9 mouse cellular contexts compared by ENCODE assay signal in genomic region chr3:31309371-31309933, GRCm38 (mm10). TPM values are rescaled to one million over a fixed set of nuclear protein-coding genes. Genes with fewer than 3 reads are reported as not detected.
A peak's percentile ranks its signal among the peaks of the same experiment; 100 is the strongest.
DNase-seq lines count a peak whose midpoint lies in the region; ATAC-seq and TF ChIP-seq lines count a peak whose summit lies in the region.
"Had no signal": no experiment of that assay in that cellular context is flagged by ENCODE, and none has a peak within 500 bp of the region (broad histone marks: within the 10 kb centered on the region; RNA-seq: fewer than 3 reads in every experiment).

No protein-coding gene starts in this region.

- H3K36me3 ChIP-seq in hindbrain, embryonic 13.5 days = no peaks in the 10 kb centered on the region
- H3K36me3 ChIP-seq in midbrain, embryonic 12.5 days = no peaks in the 10 kb centered on the region

- WGBS in hindbrain, embryonic 13.5 days = 2% methylated on average over 36 of the region's 36 CpGs
- WGBS in midbrain, embryonic 12.5 days = 2% methylated on average over 36 of the region's 36 CpGs

- ATAC-seq in hindbrain, embryonic 13.5 days (ENCODE audit: low FRiP score) = peak; percentile 86
- peak; percentile 75 for ATAC-seq in midbrain, embryonic 12.5 days (ENCODE audit: low FRiP score, low read depth)

- H3K27me3 ChIP-seq in hindbrain, embryonic 13.5 days = peaks cover 24% of the 10 kb centered on the region
- H3K27me3 ChIP-seq in midbrain, embryonic 12.5 days = peaks cover 38% of the 10 kb centered on the region

- peak overlapping the region; percentile 94 for H3K27ac ChIP-seq in cortical plate, adult 2 months (ENCODE audit: insufficient read depth, low read length)
- peak overlapping the region; percentile 81 for H3K27ac ChIP-seq in hindbrain, embryonic 13.5 days
- H3K27ac ChIP-seq in midbrain, embryonic 12.5 days (replicated peaks) = no peak overlapping the region

- peak overlapping the region; percentile 75 for H3K4me2 ChIP-seq in hindbrain, embryonic 13.5 days
- peak overlapping the region; percentile 89 for H3K4me2 ChIP-seq in midbrain, embryonic 12.5 days (replicated peaks)

- DNase-seq in kidney, postnatal 4 days = peak; percentile 5
- no peak for DNase-seq in kidney, adult 8-10 months
- no peak for DNase-seq in spleen, postnatal 14 days (ENCODE audit: low spot score in 2 of 2)
- DNase-seq in urinary bladder, postnatal 14 days (ENCODE audit: low spot score) = no peak
- DNase-seq in kidney, postnatal 25 days = no peak

- no peak for TF ChIP-seq CTCF in cortical plate, adult 2 months (IDR thresholded peaks at IDR 0.05; ENCODE audit: extremely low read depth, insufficient read depth, low read length)

- H3K4me3 ChIP-seq in cortical plate, adult 2 months (ENCODE audit: insufficient read depth, low read length) = peak overlapping the region; percentile 94
- H3K4me3 ChIP-seq in hindbrain, embryonic 13.5 days = peak overlapping the region; percentile 68
- peak overlapping the region; percentile 59 for H3K4me3 ChIP-seq in midbrain, embryonic 12.5 days
- H3K4me3 ChIP-seq: myocyte had no signal

- H3K9me3 ChIP-seq in hindbrain, embryonic 13.5 days = no peaks in the 10 kb centered on the region
- no peaks in the 10 kb centered on the region for H3K9me3 ChIP-seq in midbrain, embryonic 12.5 days

- peak overlapping the region; percentile 87 for H3K9ac ChIP-seq in hindbrain, embryonic 13.5 days
- peak overlapping the region; percentile 62 for H3K9ac ChIP-seq in midbrain, embryonic 12.5 days (replicated peaks)

- TF ChIP-seq POLR2A in cortical plate, adult 2 months (IDR thresholded peaks at IDR 0.05; ENCODE audit: extremely low read depth, insufficient read depth, low read length) = 0 out of 2 replicates have a peak, but pooled peaks have one; percentile 3

- H3K4me1 ChIP-seq in cortical plate, adult 2 months (ENCODE audit: control insufficient read depth, insufficient read depth, low read length) = peaks cover 6% of the 10 kb centered on the region; the same call in 1 of the 2 replicates
- H3K4me1 ChIP-seq in hindbrain, embryonic 13.5 days (replicated peaks) = peaks cover 20% of the 10 kb centered on the region
- H3K4me1 ChIP-seq in midbrain, embryonic 12.5 days = peaks cover 10% of the 10 kb centered on the region; the same call in 1 of the 2 replicates

RNA-seq across cellular contexts. Expression of gene Slc7a14, which starts 0.7 kb away (rescaled TPM):
- 19.8 and 22.3 TPM in 2 replicates for polyA plus RNA-seq in cortical plate, adult 2 months (2012; rRNA removed)
- polyA plus RNA-seq in hindbrain, embryonic 13.5 days (2015; fragmentation: Nextera tagmentation; extraction: Ambion mirVana) = 3.8 and 4.8 TPM in 2 replicates
- 1.2 and 1.8 TPM in 2 replicates for polyA plus RNA-seq in midbrain, embryonic 12.5 days (2016; fragmentation: Nextera tagmentation; extraction: Ambion mirVana)
- polyA plus RNA-seq: myocyte had no signal

Comparison
In these comparisons a context has a peak if more than half of its experiments do, and no peak if none do; other contexts are left out.
1. DNase-seq: peak in kidney, postnatal 4 days (2 of 2); none in kidney, adult 8-10 months (0 of 2), spleen, postnatal 14 days (0 of 2), urinary bladder, postnatal 14 days (single experiment) and kidney, postnatal 25 days (0 of 2).
2. Peak in every context shown above with its lines, with median percentiles within 50 percentile points of each other: H3K4me3 ChIP-seq.